Mouse (Mus musculus): Measurements from ENCODE around the gene Gm7233. TPM values are rescaled to one million over a fixed set of nuclear protein-coding genes. Genes with fewer than 3 reads are reported as not detected.
"Not testable (repeated sequence)": the region's sequence is repeated elsewhere in the genome, so short reads cannot be mapped to it uniquely, and the experiment has no call there.

Gene Gm7233
- 0.12 and 0.20 TPM in 2 replicates for polyA plus RNA-seq (2014; fragmentation: Nextera tagmentation; extraction: Ambion mirVana)

GRCm38 (mm10) chr14:43179567-43179966 is at the start of gene Gm7233:
TSS of gene Gm7233 (plus strand) at chr14:43179867.
- not testable (repeated sequence) for H3K4me2 ChIP-seq; DNase-seq; ATAC-seq (ENCODE audit: insufficient read depth); H3K27me3 ChIP-seq (ENCODE audit: insufficient read depth, low read length); H3K9me3 ChIP-seq (ENCODE audit: low read depth, low read length); H3K4me3 ChIP-seq (ENCODE audit: low read depth, low read length); H3K27ac ChIP-seq (ENCODE audit: low read depth); H3K36me3 ChIP-seq (ENCODE audit: insufficient read depth); H3K9ac ChIP-seq; H3K4me1 ChIP-seq (ENCODE audit: insufficient read depth)
- 74% methylated on average over 4 of the region's 5 CpGs for WGBS

- DNase-seq; H3K36me3 ChIP-seq (ENCODE audit: insufficient read depth); H3K4me2 ChIP-seq; H3K9me3 ChIP-seq (ENCODE audit: low read depth, low read length); H3K4me1 ChIP-seq (ENCODE audit: insufficient read depth); H3K27ac ChIP-seq (ENCODE audit: low read depth); ATAC-seq (ENCODE audit: insufficient read depth); H3K4me3 ChIP-seq (ENCODE audit: low read depth, low read length); H3K9ac ChIP-seq; H3K27me3 ChIP-seq (ENCODE audit: insufficient read depth, low read length): not testable (repeated sequence)
- 52% methylated on average over 4 of the region's 4 CpGs for WGBS
These were observed 12.5 kb upstream of the Gm7233 start for GRCm38 (mm10) chr14:43167189-43167588.

DNA sequence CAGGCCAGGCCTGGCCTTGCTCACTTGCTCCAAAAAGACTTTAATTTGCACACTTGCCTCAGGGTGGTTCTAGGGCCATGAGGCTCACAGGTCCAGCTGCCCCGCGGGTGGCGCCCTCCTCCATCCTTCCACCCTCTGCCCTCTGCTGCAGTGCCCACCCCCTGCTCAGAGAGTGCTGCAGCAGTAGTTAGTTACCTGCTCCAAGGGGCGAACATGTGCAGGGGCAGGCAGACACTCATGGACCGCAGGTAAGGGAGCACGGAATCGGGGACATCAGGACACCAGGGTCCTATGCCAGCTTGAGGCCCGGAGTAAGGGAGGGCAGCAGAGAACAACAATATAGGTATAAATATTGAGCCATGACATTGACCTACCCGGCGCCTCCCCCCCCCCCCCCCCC is 11.7 kb upstream of the Gm7233 start:
- not testable (repeated sequence) for DNase-seq; H3K9me3 ChIP-seq (ENCODE audit: low read depth, low read length); H3K27ac ChIP-seq (ENCODE audit: low read depth); H3K9ac ChIP-seq; H3K4me3 ChIP-seq (ENCODE audit: low read depth, low read length); H3K36me3 ChIP-seq (ENCODE audit: insufficient read depth); H3K27me3 ChIP-seq (ENCODE audit: insufficient read depth, low read length); H3K4me1 ChIP-seq (ENCODE audit: insufficient read depth); H3K4me2 ChIP-seq; ATAC-seq (ENCODE audit: insufficient read depth)
- no CpG with 5 or more reads among the region's 10 CpGs for WGBS

DNA sequence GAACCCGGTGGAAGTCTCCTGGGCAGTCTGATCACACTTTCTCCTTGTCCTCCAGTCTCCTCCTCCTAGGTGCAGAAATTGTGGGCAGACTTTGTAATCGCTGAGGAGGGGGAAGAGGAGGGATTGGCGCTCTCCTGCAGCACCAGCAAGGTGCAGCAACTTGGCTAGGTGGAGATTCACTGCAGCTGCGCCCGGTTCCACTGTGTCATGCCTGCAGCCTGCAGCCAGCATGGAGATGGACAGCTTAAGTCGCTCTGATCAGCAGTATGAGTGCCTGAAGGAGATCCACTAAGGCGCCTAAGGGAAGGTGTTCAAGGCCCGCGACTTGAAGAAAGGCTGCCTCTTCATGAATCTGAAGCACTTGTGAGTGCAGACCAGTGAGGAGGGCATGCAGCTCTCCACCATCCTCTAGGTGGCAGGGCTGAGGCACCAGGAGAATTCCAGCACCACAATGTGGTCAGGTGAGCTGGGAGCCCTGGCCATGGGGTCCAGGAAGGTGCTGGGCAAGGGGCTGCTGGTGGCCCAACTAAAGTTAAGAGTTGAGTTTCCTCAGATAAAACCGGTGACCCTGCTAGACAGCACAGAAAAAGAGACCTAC is 11.0 kb upstream of the Gm7233 start:
- DNase-seq; H3K36me3 ChIP-seq (ENCODE audit: insufficient read depth); H3K9ac ChIP-seq; H3K4me1 ChIP-seq (ENCODE audit: insufficient read depth); H3K9me3 ChIP-seq (ENCODE audit: low read depth, low read length); H3K27me3 ChIP-seq (ENCODE audit: insufficient read depth, low read length); ATAC-seq (ENCODE audit: insufficient read depth); H3K4me2 ChIP-seq; H3K4me3 ChIP-seq (ENCODE audit: low read depth, low read length); H3K27ac ChIP-seq (ENCODE audit: low read depth): not testable (repeated sequence)
- 21% methylated on average over 1 of the region's 10 CpGs for WGBS

DNA sequence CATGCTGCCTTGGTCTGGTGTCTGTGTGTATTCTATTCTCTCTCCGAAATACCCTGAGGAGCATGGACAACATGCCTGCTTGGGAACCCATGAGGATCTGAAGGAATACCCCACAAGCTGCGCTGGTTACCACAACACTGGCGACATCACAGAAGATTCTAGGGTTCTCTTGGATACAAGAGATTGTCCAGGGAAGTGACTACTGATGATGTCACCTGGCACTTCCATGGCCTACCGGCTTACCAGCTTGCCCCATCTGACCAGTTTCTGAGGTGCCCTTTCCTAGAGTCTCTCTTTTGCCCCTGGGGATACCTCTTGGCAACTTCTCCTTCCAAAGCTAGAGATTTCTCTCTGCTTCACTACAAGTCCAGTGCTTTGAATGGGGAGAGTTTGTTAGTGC is 55.5 kb downstream of the Gm7233 start, which contains the start of gene Gm8122:
Gene Gm8122, minus strand, starts transcription at position 101 of the 400 bp plus-strand sequence.
- H3K4me2 ChIP-seq; H3K9me3 ChIP-seq (ENCODE audit: low read depth, low read length); H3K4me3 ChIP-seq (ENCODE audit: low read depth, low read length); ATAC-seq (ENCODE audit: insufficient read depth); H3K27ac ChIP-seq (ENCODE audit: low read depth); H3K36me3 ChIP-seq (ENCODE audit: insufficient read depth); H3K9ac ChIP-seq; H3K4me1 ChIP-seq (ENCODE audit: insufficient read depth); DNase-seq; H3K27me3 ChIP-seq (ENCODE audit: insufficient read depth, low read length): not testable (repeated sequence)
- 84% methylated on average over 3 of the region's 4 CpGs for WGBS

Other genes starting within 250 kb of the Gm7233 start
- gene Gm8082, start 186.2 kb upstream of the Gm7233 start, polyA plus RNA-seq (2014; fragmentation: Nextera tagmentation; extraction: Ambion mirVana) = not detected in 2 replicates
- gene Gm10376, start 164.2 kb upstream of the Gm7233 start, polyA plus RNA-seq (2014; fragmentation: Nextera tagmentation; extraction: Ambion mirVana) = not detected in 2 replicates
- not detected in 2 replicates for gene Gm8094, start 103.2 kb upstream of the Gm7233 start, polyA plus RNA-seq (2014; fragmentation: Nextera tagmentation; extraction: Ambion mirVana)
- 0.12 TPM in 1 of 2 replicates, not detected in the other for gene Gm8104, start 79.3 kb upstream of the Gm7233 start, polyA plus RNA-seq (2014; fragmentation: Nextera tagmentation; extraction: Ambion mirVana)
- gene Gm8122, start 55.4 kb downstream of the Gm7233 start, polyA plus RNA-seq (2014; fragmentation: Nextera tagmentation; extraction: Ambion mirVana) = not detected in 2 replicates
- 0.14 TPM in 1 of 2 replicates, not detected in the other for gene Gm8126, start 78.8 kb downstream of the Gm7233 start, polyA plus RNA-seq (2014; fragmentation: Nextera tagmentation; extraction: Ambion mirVana)
- not detected in 2 replicates for gene Gm9732, start 95.2 kb downstream of the Gm7233 start, polyA plus RNA-seq (2014; fragmentation: Nextera tagmentation; extraction: Ambion mirVana)
- gene Gm8127, start 114.0 kb downstream of the Gm7233 start, polyA plus RNA-seq (2014; fragmentation: Nextera tagmentation; extraction: Ambion mirVana) = not detected in 2 replicates
- not detected in 2 replicates for gene 1700001F09Rik, start 167.9 kb downstream of the Gm7233 start, polyA plus RNA-seq (2014; fragmentation: Nextera tagmentation; extraction: Ambion mirVana)
- gene Gm8138, start 236.5 kb downstream of the Gm7233 start, polyA plus RNA-seq (2014; fragmentation: Nextera tagmentation; extraction: Ambion mirVana) = not detected in 2 replicates

All from lung, embryonic 14.5 days (tissue).